Mouse (Mus musculus) liver, embryonic 16.5 days (tissue): Measurements from ENCODE around the gene Rexo2. TPM values are rescaled to one million over a fixed set of nuclear protein-coding genes. Genes with fewer than 3 reads are reported as not detected.
"Not testable (repeated sequence)": the region's sequence is repeated elsewhere in the genome, so short reads cannot be mapped to it uniquely, and the experiment has no call there.

ENCODE experiments used
- ATAC-seq: fragments of 200-750 bp; cut with Nextera tagmentation; 2 replicates; pipeline ENCODE4 v1.8.0; 2017; ENCODE audit warnings: low read depth, mild to moderate bottlenecking, moderate number of reproducible peaks, moderate library complexity
- H3K27ac ChIP-seq: fragments of 300-500 bp; sonication (generic); 2 replicates; pipeline ENCODE4 v1.5.1; 2014; ENCODE audit warnings: mild to moderate bottlenecking, low read length
- H3K27me3 ChIP-seq: fragments of 300-500 bp; sonication (generic); 2 replicates; pipeline ENCODE4 v1.6.1; 2014; ENCODE audit warnings: low read depth, low read length, mixed read lengths; ENCODE audit not compliant: control insufficient read depth, insufficient read depth
- H3K36me3 ChIP-seq: fragments of 300-500 bp; sonication (generic); 2 replicates; pipeline ENCODE4 v1.6.1; 2014; ENCODE audit warnings: mild to moderate bottlenecking; ENCODE audit not compliant: control insufficient read depth, insufficient read depth
- H3K4me1 ChIP-seq: fragments of 300-500 bp; sonication (generic); 2 replicates; pipeline ENCODE4 v1.6.1; 2014; ENCODE audit warnings: low read depth, low read length, mixed read lengths; ENCODE audit not compliant: control insufficient read depth
- H3K4me2 ChIP-seq: fragments of 300-500 bp; sonication (generic); 2 replicates; pipeline ENCODE4 v1.6.1; 2014; ENCODE audit warnings: low read depth, low read length, mixed read lengths
- H3K4me3 ChIP-seq: fragments of 300-500 bp; sonication (generic); 2 replicates; pipeline ENCODE4 v1.5.1; 2014; ENCODE audit warnings: low read depth, mild to moderate bottlenecking, low read length
- H3K9ac ChIP-seq: fragments of 300-500 bp; sonication (generic); 2 replicates; pipeline ENCODE4 v1.6.1; 2014; ENCODE audit warnings: low read depth, low read length
- H3K9me3 ChIP-seq: fragments of 300-500 bp; sonication (generic); replicated peaks from 2 replicates; pipeline ENCODE4 v1.6.1; 2016; ENCODE audit warnings: low read length; ENCODE audit not compliant: control insufficient read depth
- WGBS: fragments of 180-500 bp; shearing (Covaris S2); extraction: QIAGEN DNeasy Blood & Tissue Kit; methylation state at CpG from one replicate; pipeline ENCODE4 v1.1.7; 2014; ENCODE audit not compliant: insufficient replicate concordance; 5-methylcytosine and 5-hydroxymethylcytosine counted together
- polyA plus RNA-seq: library from polyadenylated mRNA; unstranded; fragments of >200 nt; fragmentation: Nextera tagmentation; extraction: Ambion mirVana; gene quantifications from 2 replicates; pipeline ENCODE4 v1.2.1, GENCODE M21; 2015

Rexo2 gene
- polyA plus RNA-seq, 1 experiment from 2014 or later = 76.8 TPM

GRCm38 (mm10) chr9:48476236-48477165 is 3.9 kb downstream of the Rexo2 start:
- H3K9ac ChIP-seq = no peak overlapping the region
- H3K9me3 ChIP-seq = no peaks in the 10 kb centered on the region
- no peaks in the 10 kb centered on the region for H3K27me3 ChIP-seq
- no peak for ATAC-seq
- H3K27ac ChIP-seq = no peak overlapping the region
- peaks cover 14% of the 10 kb centered on the region for H3K4me1 ChIP-seq
- WGBS = 73% methylated on average over 10 of the region's 10 CpGs
- peaks cover 5% of the 10 kb centered on the region for H3K36me3 ChIP-seq
- no peak overlapping the region for H3K4me3 ChIP-seq
- no peak overlapping the region for H3K4me2 ChIP-seq

DNA sequence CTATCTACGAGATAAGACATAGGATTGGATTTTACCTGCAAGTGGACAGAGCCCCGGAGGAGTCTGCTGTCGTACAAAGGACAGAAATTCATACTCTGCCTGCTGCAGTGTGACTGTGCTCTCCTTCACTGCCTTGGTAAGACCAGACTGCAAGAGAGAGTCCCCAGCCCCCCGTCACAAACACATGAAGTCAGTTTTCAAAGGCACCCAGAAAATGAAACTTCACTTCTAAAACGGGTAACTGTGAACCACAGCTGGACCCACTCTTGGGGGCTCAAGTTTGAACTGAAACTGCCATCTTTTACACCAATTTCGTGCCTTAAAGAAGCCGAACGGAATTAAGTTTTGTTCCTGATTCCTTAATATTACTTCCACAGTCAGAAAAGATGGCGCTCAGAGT is 6.1 kb downstream of the Rexo2 start:
- Histone ChIP-seq H3K27me3 (no peaks in the 10 kb centered on the region), H3K4me1 (peaks cover under 1% of the 10 kb centered on the region), H3K4me3 (no peak overlapping the region), H3K9me3 (no peaks in the 10 kb centered on the region), H3K27ac (no peak overlapping the region), H3K9ac (no peak overlapping the region), H3K36me3 (peaks cover 5% of the 10 kb centered on the region), H3K4me2 (no peak overlapping the region)
- 81% methylated on average over 9 of the region's 9 CpGs for WGBS
- no peak for ATAC-seq

- Histone ChIP-seq H3K4me1 (no peaks in the 10 kb centered on the region; the same call in 1 of the 2 replicates), H3K27ac (no peak overlapping the region), H3K4me2 (no peak overlapping the region), H3K36me3 (peaks cover 5% of the 10 kb centered on the region), H3K9me3 (no peaks in the 10 kb centered on the region), H3K9ac (no peak overlapping the region), H3K4me3 (no peak overlapping the region), H3K27me3 (no peaks in the 10 kb centered on the region)
- ATAC-seq = no peak
- 82% methylated on average over 12 of the region's 12 CpGs for WGBS
Measured at GRCm38 (mm10) chr9:48473131-48473530, 7.3 kb downstream of the Rexo2 start.

GRCm38 (mm10) chr9:48472441-48473025 is 7.9 kb downstream of the Rexo2 start:
- H3K4me1 ChIP-seq = no peaks in the 10 kb centered on the region; the same call in 1 of the 2 replicates
- no peak for ATAC-seq
- no peak overlapping the region for H3K4me2 ChIP-seq
- no peaks in the 10 kb centered on the region for H3K9me3 ChIP-seq
- H3K4me3 ChIP-seq = no peak overlapping the region
- H3K27me3 ChIP-seq = no peaks in the 10 kb centered on the region
- no peak overlapping the region for H3K9ac ChIP-seq
- WGBS = 82% methylated on average over 15 of the region's 15 CpGs
- H3K36me3 ChIP-seq = peaks cover 5% of the 10 kb centered on the region
- H3K27ac ChIP-seq = no peak overlapping the region

GRCm38 (mm10) chr9:48467471-48467870 is 13.0 kb downstream of the Rexo2 start:
- not testable (repeated sequence) for H3K27me3 ChIP-seq, H3K4me2 ChIP-seq, H3K9ac ChIP-seq, H3K36me3 ChIP-seq, H3K9me3 ChIP-seq, ATAC-seq, H3K27ac ChIP-seq, H3K4me3 ChIP-seq, H3K4me1 ChIP-seq
- WGBS = 91% methylated on average over 5 of the region's 5 CpGs

GRCm38 (mm10) chr9:48466804-48467203 is 13.6 kb downstream of the Rexo2 start:
- no peaks in the 10 kb centered on the region for H3K9me3 ChIP-seq
- H3K9ac ChIP-seq = no peak overlapping the region
- no peak for ATAC-seq
- H3K27ac ChIP-seq = no peak overlapping the region
- no peaks in the 10 kb centered on the region for H3K4me1 ChIP-seq
- no peak overlapping the region for H3K4me3 ChIP-seq
- WGBS = 40% methylated on average over 3 of the region's 3 CpGs
- no peaks in the 10 kb centered on the region for H3K36me3 ChIP-seq
- H3K27me3 ChIP-seq = no peaks in the 10 kb centered on the region
- no peak overlapping the region for H3K4me2 ChIP-seq

GRCm38 (mm10) chr9:48465671-48466070 is 14.8 kb downstream of the Rexo2 start:
- no peak overlapping the region for H3K27ac ChIP-seq
- ATAC-seq = no peak

GRCm38 (mm10) chr9:48461545-48461944 is 18.9 kb downstream of the Rexo2 start:
- H3K4me3 ChIP-seq = no peak overlapping the region
- WGBS = 63% methylated on average over 3 of the region's 3 CpGs

More at GRCm38 (mm10) chr9:48465671-48466070, 14.8 kb downstream of the Rexo2 start:
- H3K4me3 ChIP-seq = no peak overlapping the region
- H3K36me3 ChIP-seq = no peaks in the 10 kb centered on the region
- H3K27me3 ChIP-seq = no peaks in the 10 kb centered on the region
- H3K9me3 ChIP-seq = no peaks in the 10 kb centered on the region
- 82% methylated on average over 3 of the region's 3 CpGs for WGBS
- no peaks in the 10 kb centered on the region for H3K4me1 ChIP-seq
- no peak overlapping the region for H3K9ac ChIP-seq
- H3K4me2 ChIP-seq = no peak overlapping the region

GRCm38 (mm10) chr9:48460720-48461119 is 19.7 kb downstream of the Rexo2 start:
- Histone ChIP-seq H3K27ac (no peak overlapping the region), H3K4me1 (no peaks in the 10 kb centered on the region), H3K4me3 (no peak overlapping the region), H3K27me3 (no peaks in the 10 kb centered on the region), H3K4me2 (no peak overlapping the region), H3K36me3 (no peaks in the 10 kb centered on the region), H3K9me3 (no peaks in the 10 kb centered on the region), H3K9ac (no peak overlapping the region)
- ATAC-seq = no peak
- 76% methylated on average over 8 of the region's 8 CpGs for WGBS

More at GRCm38 (mm10) chr9:48461545-48461944, 18.9 kb downstream of the Rexo2 start:
- Histone ChIP-seq H3K27me3 (no peaks in the 10 kb centered on the region), H3K27ac (no peak overlapping the region), H3K4me2 (no peak overlapping the region), H3K4me1 (no peaks in the 10 kb centered on the region), H3K9ac (no peak overlapping the region), H3K36me3 (no peaks in the 10 kb centered on the region), H3K9me3 (no peaks in the 10 kb centered on the region)
- no peak for ATAC-seq
